Mouse (Mus musculus) spleen, adult 2 months (tissue): Measurements from ENCODE around the gene Slc13a4. TPM values are rescaled to one million over a fixed set of nuclear protein-coding genes. Genes with fewer than 3 reads are reported as not detected.

Experiments used
- DNase-seq, 2 experiments: peaks; one replicate each; pipeline versions ENCODE4 v3.0.0 to v3.0.0-alpha.2; 2012 to 2021; ENCODE audit warnings: low spot score in 2 of 2, low read depth in 1 of 2
- H3K27ac ChIP-seq: fragments of 200-500 bp; 2 replicates; pipeline ENCODE4 v1.5.1; 2012; ENCODE audit warnings: low read length, inconsistent platforms; ENCODE audit not compliant: insufficient read depth
- H3K27me3 ChIP-seq: fragments of 200-500 bp; 2 replicates; pipeline ENCODE4 v1.6.1; 2012; ENCODE audit warnings: mild to moderate bottlenecking, moderate library complexity, low read length, inconsistent platforms; ENCODE audit not compliant: control insufficient read depth, insufficient read depth
- H3K36me3 ChIP-seq: fragments of 200-500 bp; 2 replicates; pipeline ENCODE4 v1.6.1; 2012; ENCODE audit warnings: mild to moderate bottlenecking, low read length, inconsistent platforms; ENCODE audit not compliant: control insufficient read depth, insufficient read depth
- H3K4me1 ChIP-seq: fragments of 200-500 bp; 2 replicates; pipeline ENCODE4 v1.6.1; 2011; ENCODE audit warnings: inconsistent platforms; ENCODE audit not compliant: control insufficient read depth, insufficient read depth, insufficient read length
- H3K4me3 ChIP-seq: fragments of 200-500 bp; 2 replicates; pipeline ENCODE4 v1.5.1; 2011; ENCODE audit warnings: mild to moderate bottlenecking, inconsistent platforms; ENCODE audit not compliant: insufficient read depth, insufficient read length; ENCODE audit errors: extremely low read depth
- CTCF ChIP-seq: fragments of 200-500 bp; IDR thresholded peaks from 2 replicates; pipeline ENCODE4 v1.5.1; 2011; ENCODE audit warnings: mild to moderate bottlenecking, inconsistent platforms; ENCODE audit not compliant: insufficient read depth, insufficient read length, insufficient replicate concordance; ENCODE audit errors: extremely low read depth
- POLR2A ChIP-seq: fragments of 200-500 bp; IDR thresholded peaks from 2 replicates; pipeline ENCODE4 v1.6.1; 2011; ENCODE audit warnings: low read depth, low read length, inconsistent platforms
- WGBS: fragments of 180-500 bp; shearing (Covaris S2); methylation state at CpG from one replicate; pipeline ENCODE4 v1.1.7; 2018; 5-methylcytosine and 5-hydroxymethylcytosine counted together
- polyA plus RNA-seq: library from polyadenylated mRNA; depleted of rRNA; stranded (reverse); fragments of >200 nt; gene quantifications from 2 replicates; pipeline ENCODE4 v1.2.3, GENCODE M21; 2012

Gene Slc13a4
- polyA plus RNA-seq, 1 experiment, result 0.02 TPM

DNA sequence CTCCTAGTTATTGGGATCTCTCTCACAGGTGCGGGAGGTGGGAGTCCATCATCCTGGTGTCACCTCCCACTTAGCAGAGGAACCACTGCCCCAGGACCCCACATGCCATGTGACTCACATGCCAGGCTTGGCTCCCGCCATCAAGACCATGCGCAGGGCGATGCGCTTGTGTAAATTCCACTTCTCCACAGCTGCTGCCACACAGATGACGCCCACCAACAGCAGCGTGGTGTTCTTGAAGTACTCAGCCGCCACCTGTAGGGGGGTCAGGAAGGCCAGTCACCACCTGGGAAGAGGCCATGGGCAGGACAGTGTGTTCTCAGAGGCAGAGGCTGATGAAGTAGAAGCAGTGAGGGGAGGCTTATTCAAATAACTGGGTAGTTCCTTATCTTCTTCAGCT is 18.3 kb downstream of the Slc13a4 start:
- Histone ChIP-seq H3K4me1 (peaks cover 9% of the 10 kb centered on the region; the same call in 1 of the 2 replicates), H3K36me3 (no peaks in the 10 kb centered on the region), H3K4me3 (no peak overlapping the region), H3K27ac (no peak overlapping the region), H3K27me3 (no peaks in the 10 kb centered on the region)
- TF ChIP-seq CTCF, result no peak
- no peak for TF ChIP-seq POLR2A
- 88% methylated on average over 8 of the region's 8 CpGs for WGBS
- DNase-seq, result no peak

DNA sequence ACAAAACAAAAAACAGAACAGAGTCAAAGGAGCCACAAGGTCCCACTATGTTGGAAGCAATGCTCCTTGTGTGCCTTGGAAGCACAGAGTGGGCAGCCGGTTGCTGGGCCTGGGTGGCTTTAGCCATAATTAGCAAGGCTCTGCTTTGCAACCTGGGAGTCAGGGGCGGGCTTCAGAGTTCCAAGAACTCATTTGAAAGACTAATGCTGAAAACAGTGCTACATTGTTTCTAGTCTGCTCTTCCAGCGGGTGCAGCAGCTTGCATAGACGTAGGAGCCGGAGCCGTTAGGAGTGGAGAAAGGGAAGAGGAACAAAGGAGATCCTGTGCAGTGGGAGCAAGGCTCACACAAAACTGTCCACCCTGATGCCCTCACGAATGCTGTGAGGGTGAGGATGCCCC is 19.0 kb downstream of the Slc13a4 start:
- Histone ChIP-seq H3K27me3 (no peaks in the 10 kb centered on the region), H3K4me1 (peaks cover 9% of the 10 kb centered on the region; the same call in 1 of the 2 replicates), H3K4me3 (no peak overlapping the region), H3K36me3 (no peaks in the 10 kb centered on the region), H3K27ac (no peak overlapping the region)
- TF ChIP-seq POLR2A (no peak), CTCF (no peak)
- DNase-seq, result no peak
- WGBS, result 86% methylated on average over 7 of the region's 7 CpGs

DNA sequence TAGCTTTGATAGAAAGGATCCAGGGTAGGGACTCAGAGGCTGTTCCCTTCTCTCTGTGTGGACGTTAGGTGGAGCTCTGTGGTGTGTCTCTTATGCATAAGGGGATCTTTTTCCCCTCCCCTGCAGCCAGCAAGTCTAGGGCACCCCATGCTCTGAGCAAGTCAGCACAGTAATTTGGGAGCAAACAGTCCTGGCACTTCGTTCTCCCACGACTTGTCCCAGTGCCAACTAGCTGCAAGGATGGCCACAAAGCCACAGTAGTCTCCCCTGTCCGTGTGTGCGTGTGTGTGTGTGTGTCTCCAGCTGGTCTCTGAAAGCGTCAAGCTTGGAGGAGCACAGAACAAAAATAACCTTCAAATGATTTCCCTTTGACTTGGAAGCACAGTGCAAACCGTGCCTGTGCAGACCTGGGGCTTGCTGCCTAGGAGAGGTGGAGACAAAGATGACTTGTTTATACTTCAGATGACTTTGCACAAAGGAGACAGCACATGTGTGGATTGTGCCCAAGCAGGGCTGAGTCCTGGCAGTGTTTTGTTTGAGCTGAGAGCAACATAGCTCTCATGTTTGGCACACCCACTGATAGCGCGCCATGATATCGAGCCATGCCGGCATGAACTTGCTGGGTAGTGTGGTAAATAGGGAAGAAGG is 19.7 kb downstream of the Slc13a4 start:
- no peak overlapping the region for H3K27ac ChIP-seq
- no peak for DNase-seq
- no peaks in the 10 kb centered on the region for H3K27me3 ChIP-seq
- 39% methylated on average over 11 of the region's 11 CpGs for WGBS
- no peaks in the 10 kb centered on the region for H3K36me3 ChIP-seq
- TF ChIP-seq CTCF (no peak), POLR2A (no peak)
- peaks cover 9% of the 10 kb centered on the region; the same call in 1 of the 2 replicates for H3K4me1 ChIP-seq
- H3K4me3 ChIP-seq, result no peak overlapping the region

DNA sequence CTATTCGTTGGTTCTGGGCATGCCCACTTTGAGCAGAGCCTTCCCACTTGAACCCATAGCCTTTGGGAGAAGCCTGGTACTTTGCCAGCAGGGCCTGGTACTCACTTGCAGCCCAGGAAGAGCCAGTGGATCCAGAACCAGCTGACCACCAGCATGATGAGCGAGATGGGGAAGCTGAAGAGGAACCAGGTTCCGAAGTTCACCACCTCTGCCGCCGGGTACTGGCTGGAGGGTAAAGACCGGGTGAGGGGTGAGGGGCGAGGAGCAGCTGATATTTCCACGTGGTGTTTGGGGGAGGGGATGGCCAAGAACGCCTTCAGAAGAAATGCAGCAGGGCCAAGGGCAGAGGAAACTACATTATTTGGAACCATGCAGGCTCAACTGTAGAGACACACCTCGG is 28.6 kb downstream of the Slc13a4 start:
- no peak for TF ChIP-seq POLR2A
- TF ChIP-seq CTCF, result no peak
- H3K36me3 ChIP-seq, result no peaks in the 10 kb centered on the region
- H3K4me1 ChIP-seq, result no peaks in the 10 kb centered on the region
- 65% methylated on average over 10 of the region's 10 CpGs for whole genome bisulfite sequencing
- no peak for DNase-seq
- H3K4me3 ChIP-seq, result no peak overlapping the region
- H3K27me3 ChIP-seq, result no peaks in the 10 kb centered on the region
- H3K27ac ChIP-seq, result no peak overlapping the region

DNA sequence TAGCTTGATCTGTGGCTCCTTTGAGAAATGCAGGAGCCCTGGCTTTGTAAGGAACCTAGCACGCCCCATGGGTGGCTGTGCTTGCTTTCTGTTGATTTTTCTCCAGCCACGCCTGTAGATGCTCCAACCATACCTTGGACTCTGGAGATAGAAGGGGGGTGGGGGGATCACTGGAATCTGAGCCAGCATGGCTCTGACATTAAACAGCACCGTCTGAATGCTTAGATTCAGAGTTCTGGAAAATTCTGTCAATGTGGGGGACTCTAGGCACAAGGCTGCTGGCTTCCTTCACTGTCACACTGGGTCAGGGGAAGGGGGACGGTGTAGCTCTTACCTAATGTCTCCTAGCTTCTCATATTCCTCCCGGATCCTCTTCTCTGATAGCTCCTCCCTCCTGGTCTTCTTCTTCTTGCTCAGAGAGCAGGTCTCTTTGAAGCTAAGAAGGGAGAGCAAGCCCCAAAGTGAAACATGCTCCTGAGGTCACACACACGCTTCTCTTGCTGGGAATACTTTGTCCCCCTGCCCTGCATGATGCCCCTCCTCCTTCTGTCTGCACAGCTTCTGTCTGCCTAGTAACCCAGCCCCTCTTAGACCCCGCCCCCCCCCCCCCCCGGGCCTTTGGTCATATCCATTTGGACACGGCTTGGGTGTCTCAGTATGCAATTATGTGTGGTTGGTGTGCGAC is 29.9 kb downstream of the Slc13a4 start:
- H3K27ac ChIP-seq, result no peak overlapping the region
- H3K4me3 ChIP-seq, result no peak overlapping the region
- no peaks in the 10 kb centered on the region for H3K36me3 ChIP-seq
- H3K27me3 ChIP-seq, result no peaks in the 10 kb centered on the region
- TF ChIP-seq POLR2A, result no peak
- TF ChIP-seq CTCF, result no peak
- H3K4me1 ChIP-seq, result no peaks in the 10 kb centered on the region
- WGBS, result 73% methylated on average over 10 of the region's 10 CpGs
- no peak for DNase-seq

DNA sequence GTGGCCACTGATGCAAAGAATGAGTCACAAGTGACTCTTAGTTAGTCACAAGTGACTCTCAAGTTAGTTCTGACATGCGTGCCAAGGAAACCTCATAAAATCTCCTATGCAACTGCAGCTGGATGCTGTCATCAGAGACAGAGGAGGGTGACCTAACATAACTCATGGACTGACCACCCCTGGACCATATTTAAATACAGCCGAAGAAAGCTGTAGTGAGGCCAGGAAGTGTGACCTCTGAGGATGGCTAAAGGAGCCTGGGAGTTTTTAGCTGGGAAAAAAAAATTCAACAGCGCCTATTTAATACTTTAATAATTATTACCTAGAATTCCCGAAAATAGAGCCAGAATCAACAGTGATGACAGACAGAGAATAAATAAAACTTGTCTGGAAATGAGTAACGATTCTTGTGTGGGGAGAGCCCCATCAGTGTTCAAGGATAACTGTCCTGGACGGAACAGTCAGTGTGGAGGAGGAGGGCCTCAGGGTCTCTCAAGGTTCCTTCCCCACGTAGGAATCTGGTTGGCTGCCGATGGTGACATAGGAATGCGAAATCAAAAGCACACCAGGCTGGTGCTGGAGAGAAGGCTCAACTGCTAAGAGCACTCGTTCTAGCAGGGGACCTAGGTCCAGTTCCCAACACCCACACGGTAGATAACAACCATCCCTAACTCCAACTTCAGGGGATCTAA is 34.4 kb downstream of the Slc13a4 start:
- 90% methylated on average over 11 of the region's 11 CpGs for WGBS
- TF ChIP-seq CTCF, result no peak
- no peak for TF ChIP-seq POLR2A
- no peak for DNase-seq

More for the DNA sequence above, 34.4 kb downstream of the Slc13a4 start:
- no peaks in the 10 kb centered on the region for H3K27me3 ChIP-seq
- H3K36me3 ChIP-seq, result no peaks in the 10 kb centered on the region
- no peak overlapping the region for H3K4me3 ChIP-seq
- no peaks in the 10 kb centered on the region for H3K4me1 ChIP-seq
- H3K27ac ChIP-seq, result no peak overlapping the region
